Mouse (Mus musculus): Measurements from ENCODE around the gene Etnppl. TPM values are rescaled to one million over a fixed set of nuclear protein-coding genes. Genes with fewer than 3 reads are reported as not detected.

Gene Etnppl
- polyA plus RNA-seq (2015; fragmentation: Nextera tagmentation; extraction: Ambion mirVana) = not detected in 2 replicates

- peak within 1 kb of the TSS; percentile 46 for H3K4me2 ChIP-seq (ENCODE audit: low read depth, low read length)
- 0 out of 2 replicates have a peak within 1 kb of the TSS, but pooled peaks have one; percentile 23 for H3K9ac ChIP-seq (ENCODE audit: low read length)
These were observed at the start of gene Etnppl for GRCm38 (mm10) chr3:130617439-130617898. TSS of gene Etnppl (plus strand) at chr3:130617448.

GRCm38 (mm10) chr3:130568331-130569095, 48.7 kb upstream of the Etnppl start:
- Histone ChIP-seq H3K36me3 (ENCODE audit: control insufficient read depth, insufficient read depth, low read length) (no peaks in the 10 kb centered on the region), H3K27me3 (ENCODE audit: control insufficient read depth, insufficient read depth, low read depth, low read length) (no peaks in the 10 kb centered on the region), H3K9ac (ENCODE audit: low read length) (no peak overlapping the region), H3K27ac (ENCODE audit: low read length) (peak overlapping the region; percentile 11), H3K4me2 (ENCODE audit: low read depth, low read length) (no peak overlapping the region), H3K9me3 (ENCODE audit: control insufficient read depth, low read length) (no peaks in the 10 kb centered on the region), H3K4me1 (replicated peaks; ENCODE audit: control insufficient read depth, insufficient read depth, low read length) (peaks cover 5% of the 10 kb centered on the region), H3K4me3 (ENCODE audit: low read length) (no peak overlapping the region)
- peak; percentile 88 for ATAC-seq (ENCODE audit: low read depth)
- 50% methylated on average over 16 of the region's 16 CpGs for WGBS

More at GRCm38 (mm10) chr3:130617439-130617898, at the start of gene Etnppl:
- ATAC-seq (ENCODE audit: low read depth) = no peak
- Histone ChIP-seq H3K4me3 (ENCODE audit: low read length) (peak within 1 kb of the TSS; percentile 19), H3K9me3 (ENCODE audit: control insufficient read depth, low read length) (no peaks in the 10 kb centered on the region), H3K4me1 (replicated peaks; ENCODE audit: control insufficient read depth, insufficient read depth, low read length) (peaks cover 3% of the 10 kb centered on the region; the same call in 1 of the 2 replicates), H3K36me3 (ENCODE audit: control insufficient read depth, insufficient read depth, low read length) (no peaks in the 10 kb centered on the region), H3K27me3 (ENCODE audit: control insufficient read depth, insufficient read depth, low read depth, low read length) (no peaks in the 10 kb centered on the region; the same call in 1 of the 2 replicates), H3K27ac (ENCODE audit: low read length) (no peak within 1 kb of the TSS)
- WGBS = 4% methylated on average over 10 of the region's 10 CpGs

GRCm38 (mm10) chr3:130573243-130573642, 44.0 kb upstream of the Etnppl start:
- no peak overlapping the region for H3K4me3 ChIP-seq (ENCODE audit: low read length)
- no peak overlapping the region for H3K4me2 ChIP-seq (ENCODE audit: low read depth, low read length)
- WGBS = 68% methylated on average over 5 of the region's 5 CpGs

GRCm38 (mm10) chr3:130574652-130575051, 42.6 kb upstream of the Etnppl start:
- Histone ChIP-seq H3K27me3 (ENCODE audit: control insufficient read depth, insufficient read depth, low read depth, low read length) (no peaks in the 10 kb centered on the region), H3K4me3 (ENCODE audit: low read length) (no peak overlapping the region), H3K9me3 (ENCODE audit: control insufficient read depth, low read length) (no peaks in the 10 kb centered on the region), H3K36me3 (ENCODE audit: control insufficient read depth, insufficient read depth, low read length) (no peaks in the 10 kb centered on the region), H3K9ac (ENCODE audit: low read length) (no peak overlapping the region), H3K4me1 (replicated peaks; ENCODE audit: control insufficient read depth, insufficient read depth, low read length) (peaks cover 4% of the 10 kb centered on the region; the same call in 1 of the 2 replicates), H3K4me2 (ENCODE audit: low read depth, low read length) (no peak overlapping the region), H3K27ac (ENCODE audit: low read length) (no peak overlapping the region)
- 20% methylated on average over 5 of the region's 5 CpGs for WGBS
- no peak for ATAC-seq (ENCODE audit: low read depth)

More at GRCm38 (mm10) chr3:130573243-130573642, 44.0 kb upstream of the Etnppl start:
- Histone ChIP-seq H3K4me1 (replicated peaks; ENCODE audit: control insufficient read depth, insufficient read depth, low read length) (peaks cover 5% of the 10 kb centered on the region), H3K9ac (ENCODE audit: low read length) (no peak overlapping the region), H3K36me3 (ENCODE audit: control insufficient read depth, insufficient read depth, low read length) (no peaks in the 10 kb centered on the region), H3K27ac (ENCODE audit: low read length) (no peak overlapping the region), H3K9me3 (ENCODE audit: control insufficient read depth, low read length) (no peaks in the 10 kb centered on the region), H3K27me3 (ENCODE audit: control insufficient read depth, insufficient read depth, low read depth, low read length) (no peaks in the 10 kb centered on the region)
- ATAC-seq (ENCODE audit: low read depth) = no peak

GRCm38 (mm10) chr3:130576683-130577082, 40.6 kb upstream of the Etnppl start:
- no peak overlapping the region for H3K4me2 ChIP-seq (ENCODE audit: low read depth, low read length)
- H3K4me1 ChIP-seq (replicated peaks; ENCODE audit: control insufficient read depth, insufficient read depth, low read length) = peaks cover 5% of the 10 kb centered on the region; the same call in 1 of the 2 replicates
- no peak for ATAC-seq (ENCODE audit: low read depth)
- H3K36me3 ChIP-seq (ENCODE audit: control insufficient read depth, insufficient read depth, low read length) = no peaks in the 10 kb centered on the region
- 70% methylated on average over 6 of the region's 6 CpGs for WGBS
- no peaks in the 10 kb centered on the region for H3K9me3 ChIP-seq (ENCODE audit: control insufficient read depth, low read length)
- H3K27ac ChIP-seq (ENCODE audit: low read length) = no peak overlapping the region
- H3K27me3 ChIP-seq (ENCODE audit: control insufficient read depth, insufficient read depth, low read depth, low read length) = no peaks in the 10 kb centered on the region
- H3K4me3 ChIP-seq (ENCODE audit: low read length) = no peak overlapping the region
- no peak overlapping the region for H3K9ac ChIP-seq (ENCODE audit: low read length)

- no peaks in the 10 kb centered on the region for H3K36me3 ChIP-seq (ENCODE audit: control insufficient read depth, insufficient read depth, low read length)
- 41% methylated on average over 17 of the region's 17 CpGs for WGBS
- no peak overlapping the region for H3K27ac ChIP-seq (ENCODE audit: low read length)
- peak overlapping the region; percentile 7; the same call in 1 of the 2 replicates for H3K4me2 ChIP-seq (ENCODE audit: low read depth, low read length)
- H3K27me3 ChIP-seq (ENCODE audit: control insufficient read depth, insufficient read depth, low read depth, low read length) = no peaks in the 10 kb centered on the region
- no peak overlapping the region for H3K9ac ChIP-seq (ENCODE audit: low read length)
- no peaks in the 10 kb centered on the region for H3K9me3 ChIP-seq (ENCODE audit: control insufficient read depth, low read length)
- peak; percentile 67 for ATAC-seq (ENCODE audit: low read depth)
- no peak overlapping the region for H3K4me3 ChIP-seq (ENCODE audit: low read length)
- peaks cover 5% of the 10 kb centered on the region; the same call in 1 of the 2 replicates for H3K4me1 ChIP-seq (replicated peaks; ENCODE audit: control insufficient read depth, insufficient read depth, low read length)
These were observed 37.7 kb upstream of the Etnppl start for GRCm38 (mm10) chr3:130579501-130579900.

DNA sequence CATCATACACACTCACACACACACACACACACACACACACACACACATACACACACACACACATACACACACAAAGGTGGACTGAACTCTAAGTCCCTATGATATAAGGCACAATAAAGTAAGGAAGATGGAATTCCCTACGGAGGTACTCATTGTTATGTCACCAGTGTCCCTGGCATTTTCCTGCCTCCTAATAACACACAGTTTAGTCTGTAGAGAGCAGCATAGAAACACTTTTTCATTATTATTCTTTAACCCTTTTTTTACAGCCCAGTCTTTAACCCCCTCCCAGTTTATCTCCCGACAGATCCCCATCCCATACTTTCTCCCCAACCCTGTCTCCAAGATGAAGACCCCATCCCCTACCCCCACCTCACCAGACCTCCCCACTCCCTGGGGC, 35.7 kb upstream of the Etnppl start:
- no peak overlapping the region for H3K4me2 ChIP-seq (ENCODE audit: low read depth, low read length)
- peaks cover 5% of the 10 kb centered on the region; the same call in 1 of the 2 replicates for H3K4me1 ChIP-seq (replicated peaks; ENCODE audit: control insufficient read depth, insufficient read depth, low read length)
- ATAC-seq (ENCODE audit: low read depth) = no peak
- no peaks in the 10 kb centered on the region for H3K9me3 ChIP-seq (ENCODE audit: control insufficient read depth, low read length)
- H3K27ac ChIP-seq (ENCODE audit: low read length) = no peak overlapping the region
- no peaks in the 10 kb centered on the region for H3K36me3 ChIP-seq (ENCODE audit: control insufficient read depth, insufficient read depth, low read length)
- no peak overlapping the region for H3K9ac ChIP-seq (ENCODE audit: low read length)
- H3K27me3 ChIP-seq (ENCODE audit: control insufficient read depth, insufficient read depth, low read depth, low read length) = no peaks in the 10 kb centered on the region
- WGBS = 65% methylated on average over 2 of the region's 2 CpGs
- no peak overlapping the region for H3K4me3 ChIP-seq (ENCODE audit: low read length)

GRCm38 (mm10) chr3:130582903-130583664, 34.2 kb upstream of the Etnppl start:
- H3K36me3 ChIP-seq (ENCODE audit: control insufficient read depth, insufficient read depth, low read length) = no peaks in the 10 kb centered on the region
- 82% methylated on average over 13 of the region's 13 CpGs for WGBS
- ATAC-seq (ENCODE audit: low read depth) = no peak
- no peak overlapping the region for H3K9ac ChIP-seq (ENCODE audit: low read length)
- peaks cover 5% of the 10 kb centered on the region; the same call in 1 of the 2 replicates for H3K4me1 ChIP-seq (replicated peaks; ENCODE audit: control insufficient read depth, insufficient read depth, low read length)
- H3K9me3 ChIP-seq (ENCODE audit: control insufficient read depth, low read length) = no peaks in the 10 kb centered on the region
- H3K27ac ChIP-seq (ENCODE audit: low read length) = no peak overlapping the region
- H3K4me2 ChIP-seq (ENCODE audit: low read depth, low read length) = no peak overlapping the region
- H3K4me3 ChIP-seq (ENCODE audit: low read length) = no peak overlapping the region
- no peaks in the 10 kb centered on the region for H3K27me3 ChIP-seq (ENCODE audit: control insufficient read depth, insufficient read depth, low read depth, low read length)

GRCm38 (mm10) chr3:130584007-130584406, 33.2 kb upstream of the Etnppl start:
- no peak overlapping the region for H3K4me3 ChIP-seq (ENCODE audit: low read length)
- H3K9me3 ChIP-seq (ENCODE audit: control insufficient read depth, low read length) = no peaks in the 10 kb centered on the region
- H3K36me3 ChIP-seq (ENCODE audit: control insufficient read depth, insufficient read depth, low read length) = no peaks in the 10 kb centered on the region
- 74% methylated on average over 7 of the region's 7 CpGs for WGBS
- H3K4me2 ChIP-seq (ENCODE audit: low read depth, low read length) = no peak overlapping the region
- H3K4me1 ChIP-seq (replicated peaks; ENCODE audit: control insufficient read depth, insufficient read depth, low read length) = peaks cover 5% of the 10 kb centered on the region; the same call in 1 of the 2 replicates
- no peak overlapping the region for H3K27ac ChIP-seq (ENCODE audit: low read length)
- H3K9ac ChIP-seq (ENCODE audit: low read length) = no peak overlapping the region
- no peaks in the 10 kb centered on the region for H3K27me3 ChIP-seq (ENCODE audit: control insufficient read depth, insufficient read depth, low read depth, low read length)
- no peak for ATAC-seq (ENCODE audit: low read depth)
